Mouse (Mus musculus) liver, embryonic 14.5 days (tissue): ENCODE results near the gene Rasgef1a.

Experiments
- CTCF ChIP-seq: IDR thresholded peaks from 2 replicates; pipeline ENCODE4 v1.5.1; 2016; ENCODE audit warnings: antibody characterized with exemption, low read depth, control low read depth
- EP300 ChIP-seq: IDR thresholded peaks from 2 replicates; pipeline ENCODE4 v1.6.1; 2016; ENCODE audit warnings: antibody characterized with exemption, low read depth

GRCm38 (mm10) chr6:118080711-118081110 is 69.5 kb downstream of the Rasgef1a start:
- TF ChIP-seq CTCF = no peak
- no peak for TF ChIP-seq EP300
